Mouse (Mus musculus) cerebellum, adult 8-10 months (tissue): ENCODE results near the gene Extl2.
A peak's percentile ranks its signal among the peaks of the same experiment; 100 is the strongest.

Experiments used
- DNase-seq: peaks from one replicate; pipeline ENCODE4 v3.0.0; 2022

Extl2 gene

GRCm38 (mm10) chr3:116009622-116010344, 2.5 kb downstream of the Extl2 start:
- no peak for DNase-seq

DNA sequence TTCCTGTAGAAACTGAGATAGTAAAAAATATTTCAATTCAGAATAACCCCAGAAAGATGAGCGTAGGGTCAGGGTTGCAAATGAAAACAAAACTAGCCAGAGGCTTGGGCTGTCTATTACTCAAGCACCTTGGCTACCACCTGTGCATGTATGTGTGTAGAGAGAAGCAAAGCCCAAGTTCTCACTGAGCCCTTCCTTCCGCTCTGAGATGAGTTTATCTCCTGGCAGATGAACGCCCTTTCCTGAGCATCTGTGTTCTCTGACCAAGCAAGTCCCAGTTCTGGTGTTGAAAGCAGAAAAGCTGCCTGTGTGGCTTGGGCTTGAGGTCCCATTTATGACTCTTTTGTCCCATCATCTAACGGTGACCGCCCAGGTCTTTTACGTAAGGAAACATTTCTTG, 7.6 kb downstream of the Extl2 start:
- DNase-seq: no peak

DNA sequence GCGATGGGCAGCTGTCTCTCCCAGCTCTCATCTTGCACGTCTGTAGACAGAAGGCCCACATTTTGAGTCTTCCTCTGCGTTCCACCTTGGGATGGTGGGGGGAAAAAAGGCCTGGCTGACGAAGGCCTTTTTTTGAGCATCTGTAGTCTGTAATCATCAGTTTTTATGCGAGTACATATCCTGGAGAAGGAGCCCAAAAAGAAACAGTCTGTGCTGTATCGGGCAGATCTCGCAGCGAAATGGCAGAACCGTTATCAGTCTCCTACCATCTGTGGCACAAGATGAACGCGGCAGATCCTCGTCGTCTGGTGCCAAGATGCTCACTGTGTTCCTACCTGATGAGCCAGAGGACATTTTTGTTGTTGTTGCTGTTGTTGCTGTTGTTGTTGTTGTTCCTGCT, 8.9 kb downstream of the Extl2 start:
- DNase-seq: peak; percentile 65

DNA sequence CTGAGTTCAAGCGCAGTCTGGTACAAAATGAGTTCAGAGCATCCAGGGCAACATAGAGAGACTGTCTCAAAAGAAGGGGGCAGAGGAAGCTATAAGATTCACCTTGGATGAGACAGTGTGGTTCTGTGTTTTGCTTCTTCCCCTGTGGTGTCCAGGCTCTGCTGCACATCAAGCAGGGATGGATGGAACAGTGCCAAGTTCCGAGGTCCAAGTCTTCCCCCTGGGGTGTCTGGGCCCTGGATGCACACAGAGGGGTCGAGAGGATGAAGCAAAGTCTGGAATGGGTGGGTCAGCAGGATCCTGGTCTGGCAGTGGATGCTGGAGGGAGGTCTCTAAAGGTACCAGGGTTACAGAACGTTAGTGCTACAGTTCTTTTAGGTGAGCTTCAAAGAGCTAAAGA, 11.3 kb downstream of the Extl2 start:
- no peak for DNase-seq

- DNase-seq: no peak
Measured at GRCm38 (mm10) chr3:116019136-116019535, 11.9 kb downstream of the Extl2 start.

DNA sequence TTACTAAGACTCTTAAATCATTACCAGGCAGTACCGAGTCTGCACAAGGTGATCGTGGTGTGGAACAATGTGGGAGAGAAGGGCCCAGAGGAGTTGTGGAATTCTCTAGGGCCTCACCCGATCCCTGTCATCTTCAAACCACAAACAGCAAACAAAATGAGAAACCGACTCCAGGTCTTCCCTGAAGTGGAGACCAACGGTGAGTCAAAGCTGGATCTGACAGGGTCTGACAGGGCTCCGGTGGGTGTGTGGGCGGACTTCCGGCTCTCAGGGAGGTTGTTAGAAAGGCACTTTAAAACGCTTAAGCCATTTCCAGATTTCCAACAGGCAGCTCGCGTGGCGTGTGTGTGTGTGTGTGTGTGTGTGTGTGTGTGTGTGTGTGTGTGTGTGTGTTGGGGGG, 17.0 kb downstream of the Extl2 start:
- no peak for DNase-seq

DNA sequence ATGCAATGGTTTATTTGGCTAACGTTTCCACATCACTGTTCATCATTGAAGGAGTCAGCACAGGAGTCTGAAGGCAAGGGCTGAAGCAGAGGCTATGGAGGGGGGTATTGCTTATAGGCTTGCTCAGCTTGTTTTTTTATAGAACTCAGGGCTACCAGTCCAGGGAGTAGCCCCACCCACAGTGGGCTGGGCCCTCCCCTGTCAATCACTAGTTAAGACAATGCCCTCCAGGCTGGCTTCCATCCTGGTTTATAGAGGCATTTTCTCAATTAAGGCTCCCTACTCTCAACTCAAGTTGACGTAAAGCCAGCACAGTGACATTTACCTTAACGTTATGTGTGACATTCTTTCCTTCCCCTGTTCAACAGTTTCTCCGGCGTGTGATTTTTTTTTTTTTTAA, 17.4 kb downstream of the Extl2 start:
- no peak for DNase-seq

DNA sequence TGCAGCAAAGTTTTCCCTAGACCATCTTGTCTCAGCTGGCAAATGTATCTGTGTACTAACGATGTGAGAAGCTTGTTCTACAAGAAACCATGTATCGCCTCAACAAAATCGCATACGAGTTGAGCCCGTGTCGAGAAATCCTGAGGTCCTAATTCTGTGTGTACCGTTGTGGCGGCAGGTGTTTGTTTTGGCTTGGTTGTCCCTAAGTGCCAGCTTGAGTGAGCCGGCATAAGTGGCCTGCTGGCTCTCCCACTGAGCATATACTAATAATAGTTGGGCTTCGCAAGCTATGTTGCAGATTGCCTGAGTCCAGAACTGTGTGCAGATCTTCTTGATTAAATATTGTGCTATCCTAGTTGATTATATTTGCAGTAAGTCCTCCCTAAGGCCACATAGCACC, 18.4 kb downstream of the Extl2 start:
- DNase-seq: peak; percentile 75

GRCm38 (mm10) chr3:116026996-116027395, 19.7 kb downstream of the Extl2 start:
- DNase-seq: no peak

- DNase-seq: no peak
Measured at GRCm38 (mm10) chr3:116030152-116030788, 23.0 kb downstream of the Extl2 start.

- no peak for DNase-seq
Measured at GRCm38 (mm10) chr3:116033218-116033870, 26.1 kb downstream of the Extl2 start.

GRCm38 (mm10) chr3:116033871-116034222, 26.6 kb downstream of the Extl2 start:
- DNase-seq: no peak

DNA sequence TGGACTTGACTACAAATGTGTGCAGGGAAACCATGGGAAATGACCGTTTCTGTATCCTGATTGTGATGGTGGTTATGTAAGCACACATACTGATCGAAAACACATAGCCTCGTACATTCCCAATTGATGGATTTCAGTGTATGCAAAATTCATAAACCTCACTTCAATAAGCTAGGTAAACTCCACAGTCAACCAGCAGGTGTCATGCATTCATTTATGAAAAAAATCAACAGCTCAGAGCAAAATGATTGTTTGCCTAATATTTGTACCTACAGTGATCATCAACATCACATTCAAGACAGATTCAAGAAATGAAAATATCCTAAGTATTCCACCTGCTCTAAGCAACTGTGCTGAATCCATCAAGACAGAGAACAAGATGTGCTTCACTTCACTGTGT, 33.5 kb downstream of the Extl2 start:
- no peak for DNase-seq

DNA sequence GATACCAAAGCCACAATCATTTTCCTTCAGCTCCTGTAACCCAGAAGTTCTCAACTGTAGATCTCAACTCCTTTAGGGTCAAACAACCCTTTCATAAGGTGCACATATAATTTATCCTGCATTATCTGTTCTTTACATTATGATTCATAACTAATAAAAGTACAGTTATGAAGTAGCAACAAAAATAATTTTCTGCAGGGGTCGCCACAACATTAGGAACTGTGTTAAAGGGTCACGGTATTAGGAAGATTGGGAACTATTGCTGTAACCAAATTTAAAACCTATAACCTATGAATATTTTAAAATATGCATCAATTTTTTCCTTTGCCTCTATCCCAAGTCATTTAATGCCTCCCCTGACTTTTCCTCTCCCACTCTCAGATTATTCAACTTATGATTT, 38.7 kb downstream of the Extl2 start:
- DNase-seq: no peak

- no peak for DNase-seq
Measured at GRCm38 (mm10) chr3:116047034-116047433, 39.8 kb downstream of the Extl2 start.

DNA sequence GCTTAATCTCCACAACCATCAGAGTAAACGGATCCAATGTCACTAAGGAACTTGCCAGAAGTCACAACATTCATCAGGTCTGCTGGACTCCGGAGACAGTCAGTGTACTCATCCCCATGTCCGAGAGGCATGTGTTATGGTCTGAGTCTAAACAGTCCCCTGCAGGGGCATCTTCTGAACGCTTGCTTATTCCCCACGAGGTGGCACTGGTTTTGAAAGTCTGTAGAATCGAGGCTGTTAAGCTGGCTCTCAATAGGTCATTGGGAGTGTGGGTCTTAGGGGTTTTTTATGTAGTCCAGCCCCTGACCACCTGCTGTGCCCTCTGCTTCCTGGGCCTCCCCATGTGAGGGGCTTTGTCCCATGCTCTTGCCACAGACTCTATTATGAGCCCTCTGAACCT, 49.8 kb downstream of the Extl2 start:
- no peak for DNase-seq

- no peak for DNase-seq
Measured at GRCm38 (mm10) chr3:116060320-116060719, 53.1 kb downstream of the Extl2 start.

- no peak for DNase-seq
Measured at GRCm38 (mm10) chr3:116062141-116062540, 54.9 kb downstream of the Extl2 start.

GRCm38 (mm10) chr3:116072584-116072983, 65.3 kb downstream of the Extl2 start:
- no peak for DNase-seq

DNA sequence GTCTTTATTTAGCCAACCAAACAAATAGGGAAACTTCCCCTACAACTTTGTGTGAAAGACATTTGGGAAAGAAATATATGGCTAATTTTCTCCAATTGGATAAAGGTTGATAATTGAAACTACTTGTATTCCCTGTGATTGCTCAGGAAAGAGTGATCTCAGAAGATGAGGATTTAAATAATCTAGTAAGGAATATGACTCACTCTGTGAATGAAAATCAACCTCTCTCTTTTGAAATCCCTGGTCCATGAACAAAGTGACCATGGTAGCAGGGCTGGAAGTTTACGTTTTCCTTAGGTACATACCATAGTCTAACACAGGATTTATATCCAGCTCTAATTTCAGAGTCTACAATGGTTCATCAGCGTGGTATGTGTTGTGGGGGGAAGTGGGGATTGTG, 69.5 kb downstream of the Extl2 start:
- no peak for DNase-seq

- peak; percentile 6 for DNase-seq
Measured at GRCm38 (mm10) chr3:116078490-116078889, 71.2 kb downstream of the Extl2 start.
